Mouse (Mus musculus): ENCODE measurements around the gene Rhox2h.

DNA sequence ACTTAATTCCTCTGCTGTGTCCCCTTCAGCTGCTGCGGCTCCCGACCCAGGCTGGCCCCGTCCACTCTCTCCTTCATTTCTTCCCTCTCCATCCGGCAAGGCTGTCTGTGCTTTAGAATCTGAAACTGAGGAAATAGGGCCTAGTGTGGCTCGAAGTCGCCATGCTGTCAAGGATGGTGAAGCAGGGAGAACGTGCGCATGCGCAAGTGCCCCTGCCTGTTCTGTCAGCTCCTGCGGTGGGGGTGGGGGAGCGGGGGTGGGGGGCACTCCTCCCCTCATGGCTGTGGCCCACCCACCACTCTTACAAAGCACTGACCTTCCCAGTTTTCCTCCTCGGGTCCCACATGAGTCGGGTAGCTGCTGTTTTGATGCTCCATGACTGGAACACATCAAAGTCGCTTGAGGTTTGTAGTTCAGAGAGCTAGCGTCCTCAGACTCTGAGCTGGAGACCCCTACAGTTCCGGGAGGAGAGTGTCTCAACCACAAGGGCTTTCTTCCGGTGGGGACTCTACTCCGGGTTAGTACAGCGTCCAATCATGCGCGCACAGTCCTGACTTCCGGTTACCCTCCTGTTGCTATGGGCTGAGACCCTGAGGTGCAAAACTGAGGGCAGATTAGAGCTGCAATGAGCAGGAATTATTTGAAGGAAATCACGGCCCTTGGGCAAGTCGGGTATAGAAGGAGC lies 10.1 kb upstream of the Rhox2h start:
- TF ChIP-seq POLR2A (IDR thresholded peaks at IDR 0.05; ENCODE audit: low read depth, low read length) (no peak), CTCF (IDR thresholded peaks at IDR 0.05; ENCODE audit: borderline replicate concordance, insufficient read depth, low read length) (no peak)

Data from embryonic fibroblast, embryonic 13.5 days (primary cell).